Mouse (Mus musculus): Measurements from ENCODE around the gene Nck1. TPM values are rescaled to one million over a fixed set of nuclear protein-coding genes. Genes with fewer than 3 reads are reported as not detected.
A peak's percentile ranks its signal among the peaks of the same experiment; 100 is the strongest.

The Nck1 gene
- total RNA-seq, 2 experiments from 2014 or later, result 37.0 to 45.2 TPM

- DNase-seq, result no peak
Measured at GRCm38 (mm10) chr9:100470228-100470627, 75.7 kb downstream of the Nck1 start.

- no peak for DNase-seq
Measured at GRCm38 (mm10) chr9:100469681-100470080, 76.3 kb downstream of the Nck1 start.

GRCm38 (mm10) chr9:100468151-100468550 is 77.8 kb downstream of the Nck1 start:
- DNase-seq, result peak in 1 of 2 experiments; percentile 28

GRCm38 (mm10) chr9:100467653-100468052 is 78.3 kb downstream of the Nck1 start:
- DNase-seq, result peak; percentile 83 to 88

GRCm38 (mm10) chr9:100466743-100467142 is 79.2 kb downstream of the Nck1 start:
- peak in 1 of 2 experiments; percentile 56 for DNase-seq

GRCm38 (mm10) chr9:100465988-100466387 is 79.9 kb downstream of the Nck1 start:
- DNase-seq, result no peak

GRCm38 (mm10) chr9:100465380-100465779 is 80.6 kb downstream of the Nck1 start:
- DNase-seq, result no peak

- DNase-seq, result no peak
Measured at GRCm38 (mm10) chr9:100463771-100464170, 82.2 kb downstream of the Nck1 start.

GRCm38 (mm10) chr9:100462098-100462497 is 83.8 kb downstream of the Nck1 start:
- peak in 1 of 2 experiments; percentile 61 for DNase-seq

- DNase-seq, result peak; percentile 76 to 83
Measured at GRCm38 (mm10) chr9:100461671-100462070, 84.3 kb downstream of the Nck1 start.

- DNase-seq, result no peak
Measured at GRCm38 (mm10) chr9:100460203-100460602, 85.7 kb downstream of the Nck1 start.

- DNase-seq, result peak in 1 of 2 experiments; percentile 15
Measured at GRCm38 (mm10) chr9:100457971-100458681, 87.8 kb downstream of the Nck1 start.

- no peak for DNase-seq
Measured at GRCm38 (mm10) chr9:100454664-100454993, 91.3 kb downstream of the Nck1 start.

- peak; percentile 85 to 93 for DNase-seq
Measured at GRCm38 (mm10) chr9:100453944-100454663, 91.8 kb downstream of the Nck1 start.

GRCm38 (mm10) chr9:100452432-100452831 is 93.5 kb downstream of the Nck1 start:
- DNase-seq, result no peak

GRCm38 (mm10) chr9:100446059-100446686 is 99.8 kb downstream of the Nck1 start:
- DNase-seq, result peak; percentile 73 to 90

Other genes with a start within 250 kb of the Nck1 start
- 1 to 10 TPM in 1 of 2 experiments, under 1 TPM in 1; 0.47 to 1.2 TPM for gene Il20rb, start 59.3 kb downstream of the Nck1 start, total RNA-seq (2021)
- gene Slc35g2, start 25.0 kb upstream of the Nck1 start, total RNA-seq (2021), result 1 to 10 TPM; 3.2 to 4.3 TPM
- 10 to 100 TPM; 28.4 to 29.5 TPM for gene Stag1, start 51.7 kb upstream of the Nck1 start, total RNA-seq (2021)

Data from heart, adult 18-20 months (tissue).